Mouse (Mus musculus) activated CD4-positive, CD25-positive, alpha-beta regulatory T cell, adult 9 weeks (primary cell): Measurements from ENCODE around the gene Tuba1c. TPM values are rescaled to one million over a fixed set of nuclear protein-coding genes. Genes with fewer than 3 reads are reported as not detected.

ENCODE experiments used
- polyA plus RNA-seq: library from polyadenylated mRNA; unstranded; fragments of 100-300 nt; shearing (Covaris generic); gene quantifications from one replicate; pipeline ENCODE4 v1.2.1, GENCODE M21; 2017

The Tuba1c gene
- polyA plus RNA-seq, result 67.9 TPM

GRCm38 (mm10) chr15:99029619-99030584 lies at the start of gene Tuba1c:
TSS of gene Tuba1c (plus strand) at chr15:99029891.

GRCm38 (mm10) chr15:99055040-99055439 lies 25.3 kb downstream of the Tuba1c start, which contains the start of gene Prph:
TSS of gene Prph (plus strand) at chr15:99055174.

GRCm38 (mm10) chr15:99074019-99074599 lies 44.4 kb downstream of the Tuba1c start, which contains the start of gene Troap:
TSS of gene Troap (plus strand) at chr15:99074575.

GRCm38 (mm10) chr15:99087253-99088075 lies 57.8 kb downstream of the Tuba1c start, which contains the start of gene C1ql4:
TSS of gene C1ql4 (minus strand) at chr15:99087817.

Other genes starting within 250 kb of the Tuba1c start
- gene Wnt1, start 240.0 kb upstream of the Tuba1c start, polyA plus RNA-seq, result not detected
- not detected for gene Ddn, start 220.4 kb upstream of the Tuba1c start, polyA plus RNA-seq
- gene Prkag1, start 198.4 kb upstream of the Tuba1c start, polyA plus RNA-seq, result 119 TPM
- gene Kmt2d, start 158.7 kb upstream of the Tuba1c start, polyA plus RNA-seq, result 24.6 TPM
- gene Rhebl1, start 135.4 kb upstream of the Tuba1c start, polyA plus RNA-seq, result 14.2 TPM
- gene Dhh, start 131.4 kb upstream of the Tuba1c start, polyA plus RNA-seq, result not detected
- 62.0 TPM for gene Lmbr1l, start 111.7 kb upstream of the Tuba1c start, polyA plus RNA-seq
- gene Tuba1b, start 95.3 kb upstream of the Tuba1c start, polyA plus RNA-seq, result 562 TPM
- gene Gm49450, start 76.3 kb upstream of the Tuba1c start, polyA plus RNA-seq, result not detected
- gene Tuba1a, start 76.2 kb upstream of the Tuba1c start, polyA plus RNA-seq, result 219 TPM
- gene Prph, start 25.3 kb downstream of the Tuba1c start, polyA plus RNA-seq, result not detected
- 1.7 TPM for gene Troap, start 44.7 kb downstream of the Tuba1c start, polyA plus RNA-seq
- not detected for gene C1ql4, start 57.9 kb downstream of the Tuba1c start, polyA plus RNA-seq
- gene Dnajc22, start 63.3 kb downstream of the Tuba1c start, polyA plus RNA-seq, result not detected
- gene Spats2, start 96.0 kb downstream of the Tuba1c start, polyA plus RNA-seq, result 0.15 TPM
- 1.1 TPM for gene Kcnh3, start 195.0 kb downstream of the Tuba1c start, polyA plus RNA-seq
- 107 TPM for gene Mcrs1, start 222.1 kb downstream of the Tuba1c start, polyA plus RNA-seq